Mouse (Mus musculus): ENCODE results near the gene Vtn.

DNA sequence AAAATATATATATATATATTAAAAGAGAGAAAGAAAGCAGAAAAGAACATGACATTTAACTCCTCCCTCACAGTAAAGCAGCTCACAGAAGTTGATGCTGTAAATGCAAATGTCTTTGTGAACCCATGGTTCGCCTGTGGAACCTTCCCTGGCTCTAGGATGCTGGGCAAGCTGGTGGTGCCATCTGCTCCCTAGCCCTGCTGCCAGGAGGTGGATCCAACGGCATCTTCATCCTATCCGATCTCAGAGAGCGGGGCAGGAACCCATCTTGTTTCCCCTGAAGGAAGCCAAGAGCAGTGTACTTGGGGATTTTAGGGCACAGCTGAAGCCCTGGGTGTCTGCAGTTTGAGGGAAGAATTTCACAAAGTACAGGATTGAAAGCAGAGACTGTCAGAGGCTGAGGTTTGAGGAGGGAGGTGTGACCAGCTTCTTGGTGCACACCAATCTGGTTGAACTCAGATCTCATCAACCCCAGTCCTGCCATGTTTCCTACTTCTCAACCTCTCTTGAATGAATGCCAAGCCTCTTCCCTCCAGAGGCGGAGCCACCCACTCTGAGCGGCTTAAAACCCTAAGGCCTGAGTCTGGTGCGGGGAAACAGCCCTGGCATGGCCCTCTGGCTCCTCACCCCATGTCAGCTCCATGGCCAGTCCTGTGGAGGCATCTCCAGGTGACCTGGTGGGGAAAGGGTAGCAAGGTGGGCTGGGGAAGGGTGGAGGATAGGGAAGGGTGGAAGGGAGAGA lies 4.2 kb downstream of the Vtn start, which contains the start of gene Sebox:
- no peak for TF ChIP-seq GATA1 (IDR thresholded peaks at IDR 0.05; ENCODE audit: borderline replicate concordance, low read length)
- no peak for TF ChIP-seq CTCF (IDR thresholded peaks at IDR 0.05; ENCODE audit: low read depth, low read length)

All from G1E (cell line).